17 mouse cellular contexts compared by ENCODE assay signal in genomic region chr19:7585279-7585678, GRCm38 (mm10). TPM values are rescaled to one million over a fixed set of nuclear protein-coding genes. Genes with fewer than 3 reads are reported as not detected.
A peak's percentile ranks its signal among the peaks of the same experiment; 100 is the strongest.
DNase-seq lines count a peak whose midpoint lies in the region; ATAC-seq lines count a peak whose summit lies in the region.
"Had no signal": no experiment of that assay in that cellular context is flagged by ENCODE, and none has a peak within 500 bp of the region (broad histone marks: within the 10 kb centered on the region; RNA-seq: fewer than 3 reads in every experiment).

No protein-coding gene starts in this region.

- no peak overlapping the region for H3K9ac ChIP-seq in heart, embryonic 13.5 days
- H3K9ac ChIP-seq in kidney, embryonic 14.5 days (ENCODE audit: low read depth, low read length): no peak overlapping the region
- H3K9ac ChIP-seq: embryonic facial prominence, embryonic 13.5 days; intestine, embryonic 15.5 days; limb, embryonic 15.5 days; liver, postnatal 0 days; midbrain, embryonic 13.5 days had no signal

- no peaks in the 10 kb centered on the region for H3K27me3 ChIP-seq in heart, embryonic 13.5 days (replicated peaks)
- no peaks in the 10 kb centered on the region for H3K27me3 ChIP-seq in kidney, embryonic 14.5 days (ENCODE audit: control insufficient read depth, insufficient read depth, low read length)
- H3K27me3 ChIP-seq: embryonic facial prominence, embryonic 13.5 days; intestine, embryonic 15.5 days; limb, embryonic 15.5 days; midbrain, embryonic 13.5 days had no signal

- H3K36me3 ChIP-seq in heart, embryonic 13.5 days: peaks cover 34% of the 10 kb centered on the region
- no peaks in the 10 kb centered on the region for H3K36me3 ChIP-seq in kidney, embryonic 14.5 days (ENCODE audit: control insufficient read depth, insufficient read depth, low read length)
- H3K36me3 ChIP-seq: embryonic facial prominence, embryonic 13.5 days; hindbrain, embryonic 10.5 days; intestine, embryonic 15.5 days; limb, embryonic 15.5 days; midbrain, embryonic 13.5 days had no signal

- ATAC-seq in heart, embryonic 13.5 days (ENCODE audit: extremely low read depth, insufficient number of reproducible peaks, low FRiP score, low TSS enrichment): no peak; the same call in 1 of the 2 replicates
- no peak for ATAC-seq in kidney, embryonic 14.5 days (ENCODE audit: low FRiP score, low TSS enrichment)
- ATAC-seq: intestine, embryonic 15.5 days; liver, postnatal 0 days; midbrain, embryonic 13.5 days had no signal

- DNase-seq in gastrocnemius, postnatal 25 days: peak; percentile 33
- DNase-seq in gastrocnemius, postnatal 36 days: no peak
- peak; percentile 41 for DNase-seq in ovary, adult 18-20 months (ENCODE audit: low spot score)
- no peak for DNase-seq in ovary, postnatal 14 days (ENCODE audit: low spot score)
- no peak for DNase-seq in left cerebral cortex, postnatal 4 days
- DNase-seq: liver, postnatal 0 days; lung, postnatal 36 days had no signal

- WGBS in heart, embryonic 13.5 days: 77% methylated on average over 8 of the region's 8 CpGs
- WGBS in kidney, embryonic 14.5 days: 87% methylated on average over 8 of the region's 8 CpGs

- intact Hi-C loops in gastrocnemius, postnatal 36 days (cut with DNase I): no loop called here
- intact Hi-C loops in left cerebral cortex, postnatal 4 days (cut with DNase I): no loop called here

- H3K4me1 ChIP-seq in heart, embryonic 13.5 days: peaks cover 36% of the 10 kb centered on the region
- no peaks in the 10 kb centered on the region for H3K4me1 ChIP-seq in kidney, embryonic 14.5 days (ENCODE audit: control insufficient read depth, insufficient read depth, low read length)
- H3K4me1 ChIP-seq: intestine, embryonic 15.5 days; limb, embryonic 15.5 days; midbrain, embryonic 13.5 days had no signal

- H3K27ac ChIP-seq in heart, embryonic 13.5 days (replicated peaks): peak overlapping the region; percentile 60
- no peak overlapping the region for H3K27ac ChIP-seq in kidney, embryonic 14.5 days (ENCODE audit: low read depth, low read length)
- H3K27ac ChIP-seq: embryonic facial prominence, embryonic 13.5 days; hindbrain, embryonic 10.5 days; intestine, embryonic 15.5 days; kidney, postnatal 0 days; limb, embryonic 15.5 days; midbrain, embryonic 13.5 days had no signal

- H3K4me2 ChIP-seq in heart, embryonic 13.5 days: no peak overlapping the region
- H3K4me2 ChIP-seq in kidney, embryonic 14.5 days (replicated peaks; ENCODE audit: low read depth, low read length): no peak overlapping the region
- H3K4me2 ChIP-seq: embryonic facial prominence, embryonic 13.5 days; intestine, embryonic 15.5 days; limb, embryonic 15.5 days; midbrain, embryonic 13.5 days had no signal

- no peaks in the 10 kb centered on the region for H3K9me3 ChIP-seq in heart, embryonic 13.5 days
- H3K9me3 ChIP-seq in kidney, embryonic 14.5 days (ENCODE audit: control insufficient read depth, low read length): 0 out of 2 replicates have a peak, but pooled peaks cover 3% of the 10 kb centered on the region
- H3K9me3 ChIP-seq: embryonic facial prominence, embryonic 13.5 days; intestine, embryonic 15.5 days; limb, embryonic 15.5 days; midbrain, embryonic 13.5 days had no signal

- no peak overlapping the region for H3K4me3 ChIP-seq in heart, embryonic 13.5 days
- no peak overlapping the region for H3K4me3 ChIP-seq in kidney, embryonic 14.5 days (ENCODE audit: low read length)
- H3K4me3 ChIP-seq: embryonic facial prominence, embryonic 13.5 days; hindbrain, embryonic 10.5 days; intestine, embryonic 15.5 days; limb, embryonic 15.5 days; midbrain, embryonic 13.5 days had no signal

RNA-seq across cellular contexts. Expression of gene Lgals12, which starts 21.7 kb away (rescaled TPM):
- 1 to 10 TPM in 1 of 2 experiments, under 1 TPM in 1; 0.20 to 6.1 TPM for total RNA-seq in gastrocnemius, postnatal 25 days (2021)
- under 1 TPM; 0.48 to 0.79 TPM for total RNA-seq in gastrocnemius, postnatal 36 days (2021)
- polyA plus RNA-seq in heart, embryonic 13.5 days (2015; fragmentation: Nextera tagmentation; extraction: Ambion mirVana): 0.25 and 0.27 TPM in 2 replicates
- total RNA-seq in left cerebral cortex, postnatal 4 days (2021): under 1 TPM; 0.38 to 0.64 TPM
- polyA plus RNA-seq in kidney, embryonic 14.5 days (2014; fragmentation: Nextera tagmentation; extraction: Ambion mirVana): 0.70 and 1.2 TPM in 2 replicates
- polyA plus RNA-seq: C2C12; hindbrain, embryonic 10.5 days; liver, postnatal 0 days had no signal

RNA-seq across cellular contexts. Expression of gene Hrasls5, which starts 27.1 kb away (rescaled TPM):
- total RNA-seq in gastrocnemius, postnatal 25 days (2021): not detected
- total RNA-seq in gastrocnemius, postnatal 36 days (2021): not detected
- polyA plus RNA-seq in heart, embryonic 13.5 days (2015; fragmentation: Nextera tagmentation; extraction: Ambion mirVana): not detected in 2 replicates
- not detected for total RNA-seq in left cerebral cortex, postnatal 4 days (2021)
- polyA plus RNA-seq in kidney, embryonic 14.5 days (2014; fragmentation: Nextera tagmentation; extraction: Ambion mirVana): not detected in 2 replicates
- total RNA-seq: left cerebral cortex, postnatal 10 days had no signal
- polyA plus RNA-seq: C2C12; embryonic facial prominence, embryonic 13.5 days; hindbrain, embryonic 10.5 days; intestine, embryonic 15.5 days; limb, embryonic 15.5 days; liver, postnatal 0 days; midbrain, embryonic 13.5 days had no signal

RNA-seq across cellular contexts. Expression of gene Pla2g16, which starts 28.0 kb away (rescaled TPM):
- 100 to 1,000 TPM in 1 of 2 experiments, 10 to 100 TPM in 1; 97.5 to 101 TPM for total RNA-seq in gastrocnemius, postnatal 25 days (2021)
- total RNA-seq in gastrocnemius, postnatal 36 days (2021): 100 to 1,000 TPM in 1 of 2 experiments, 10 to 100 TPM in 1; 99.9 to 107 TPM
- 60.1 and 65.2 TPM in 2 replicates for polyA plus RNA-seq in heart, embryonic 13.5 days (2015; fragmentation: Nextera tagmentation; extraction: Ambion mirVana)
- 1 to 10 TPM; 5.5 to 5.6 TPM for total RNA-seq in left cerebral cortex, postnatal 4 days (2021)
- polyA plus RNA-seq in kidney, embryonic 14.5 days (2014; fragmentation: Nextera tagmentation; extraction: Ambion mirVana): 7.4 and 8.1 TPM in 2 replicates

Comparison
In these comparisons a context has a peak if more than half of its experiments do, and no peak if none do; other contexts are left out.
1. DNase-seq: peak in gastrocnemius, postnatal 25 days (single experiment) and ovary, adult 18-20 months (single experiment); none in gastrocnemius, postnatal 36 days (0 of 2), ovary, postnatal 14 days (single experiment) and left cerebral cortex, postnatal 4 days (single experiment).
2. RNA of gene Pla2g16, which starts 28.0 kb away (total RNA-seq): 99.9 to 107 TPM in gastrocnemius, postnatal 36 days and 97.5 to 101 TPM in gastrocnemius, postnatal 25 days; 5.5 to 5.6 TPM in left cerebral cortex, postnatal 4 days; every median in the first group is over 10 times any median in the second.